Comparison of ENCODE assay signal across 9 mouse cellular contexts in genomic region chr1:176800728-176801365, GRCm38 (mm10). TPM values are rescaled to one million over a fixed set of nuclear protein-coding genes. Genes with fewer than 3 reads are reported as not detected.
DNase-seq lines count a peak whose midpoint lies in the region; ATAC-seq and TF ChIP-seq lines count a peak whose summit lies in the region.
"Had no signal": no experiment of that assay in that cellular context is flagged by ENCODE, and none has a peak within 500 bp of the region (broad histone marks: within the 10 kb centered on the region; RNA-seq: fewer than 3 reads in every experiment).

No protein-coding gene starts in this region.

- H3K4me2 ChIP-seq in midbrain, embryonic 13.5 days (replicated peaks) = no peak overlapping the region
- H3K4me2 ChIP-seq: heart, embryonic 13.5 days had no signal

- no peak for TF ChIP-seq CTCF in brain, embryonic 14.5 days (IDR thresholded peaks at IDR 0.05; ENCODE audit: borderline replicate concordance, extremely low read depth, insufficient read depth, insufficient read length)
- no peak for TF ChIP-seq CTCF in thymus, adult 2 months (IDR thresholded peaks at IDR 0.05; ENCODE audit: borderline replicate concordance, control insufficient read depth, extremely low read depth, insufficient read depth, low read length, poor library complexity)

- H3K27me3 ChIP-seq in midbrain, embryonic 13.5 days = no peaks in the 10 kb centered on the region
- H3K27me3 ChIP-seq in thymus, adult 2 months (ENCODE audit: control insufficient read depth, insufficient read depth, low read length) = no peaks in the 10 kb centered on the region
- H3K27me3 ChIP-seq: heart, embryonic 13.5 days had no signal

- TF ChIP-seq POLR2A in brain, embryonic 14.5 days (IDR thresholded peaks at IDR 0.05; ENCODE audit: borderline replicate concordance, extremely low read depth, insufficient read depth, insufficient read length, poor library complexity, severe bottlenecking) = no peak
- TF ChIP-seq POLR2A in thymus, adult 2 months (IDR thresholded peaks at IDR 0.05; ENCODE audit: control insufficient read depth, extremely low read depth, insufficient read depth, low read length, poor library complexity) = no peak

- peaks cover 47% of the 10 kb centered on the region for H3K4me1 ChIP-seq in midbrain, embryonic 13.5 days (replicated peaks)
- peaks cover 4% of the 10 kb centered on the region for H3K4me1 ChIP-seq in thymus, adult 2 months (replicated peaks; ENCODE audit: control insufficient read depth, insufficient read depth, low read length)

- 0 out of 2 replicates have a peak, but pooled peaks cover 4% of the 10 kb centered on the region for H3K36me3 ChIP-seq in midbrain, embryonic 13.5 days
- H3K36me3 ChIP-seq in thymus, adult 2 months (ENCODE audit: control insufficient read depth, insufficient read depth, low read length) = no peaks in the 10 kb centered on the region

- 20% methylated on average over 2 of the region's 2 CpGs for WGBS in midbrain, embryonic 13.5 days
- 1% methylated on average over 2 of the region's 2 CpGs for WGBS in thymus, adult 2 months

- H3K9me3 ChIP-seq in midbrain, embryonic 13.5 days = no peaks in the 10 kb centered on the region
- H3K9me3 ChIP-seq: heart, embryonic 13.5 days had no signal

- H3K4me3 ChIP-seq in midbrain, embryonic 13.5 days (replicated peaks) = no peak overlapping the region
- no peak overlapping the region for H3K4me3 ChIP-seq in thymus, adult 2 months (ENCODE audit: control insufficient read depth, insufficient read depth, low read length)
- H3K4me3 ChIP-seq: heart, embryonic 13.5 days had no signal

- no peak overlapping the region for H3K9ac ChIP-seq in midbrain, embryonic 13.5 days (replicated peaks)
- H3K9ac ChIP-seq: heart, embryonic 13.5 days had no signal

- DNase-seq in spleen, adult 18-20 months = peak; percentile 52 to 58
- no peak for DNase-seq in spleen, adult 12 weeks (ENCODE audit: low spot score)
- peak; percentile 93 for DNase-seq in brain, embryonic 14.5 days (ENCODE audit: low read depth)
- DNase-seq in kidney, postnatal 36 days = peak; percentile 60 to 69
- DNase-seq in thymus, adult 2 months = peak; percentile 74
- DNase-seq in yolk sac, embryonic 10.5 days (ENCODE audit: low spot score) = no peak

- no peak overlapping the region for H3K27ac ChIP-seq in midbrain, embryonic 13.5 days
- H3K27ac ChIP-seq in thymus, adult 2 months (ENCODE audit: control insufficient read depth, insufficient read depth, low read length) = peak overlapping the region; percentile 41; the same call in 1 of the 2 replicates
- H3K27ac ChIP-seq: heart, embryonic 13.5 days had no signal

- peak; percentile 78 for ATAC-seq in granulocyte monocyte progenitor cell, adult 5-6 weeks (replicated peaks; ENCODE audit: poor library complexity, severe bottlenecking)
- ATAC-seq in midbrain, embryonic 13.5 days = peak; percentile 66; the same call in 1 of the 2 replicates

RNA-seq across cellular contexts. Expression of gene Cep170, which starts 13.0 kb away (rescaled TPM):
- polyA plus RNA-seq in brain, embryonic 14.5 days (2012; rRNA removed) = 178 and 198 TPM in 2 replicates
- total RNA-seq in granulocyte monocyte progenitor cell, adult 5-6 weeks (2014; fragmentation: Nextera tagmentation) = 39.6 and 41.9 TPM in 2 replicates
- total RNA-seq in granulocyte monocyte progenitor cell, adult 5-6 weeks (2017) = 33.1 and 40.9 TPM in 2 replicates
- 124 and 140 TPM in 2 replicates for polyA plus RNA-seq in midbrain, embryonic 13.5 days (2015; fragmentation: Nextera tagmentation; extraction: Ambion mirVana)
- polyA plus RNA-seq in thymus, adult 2 months (2012; rRNA removed) = 18.6 and 22.9 TPM in 2 replicates

RNA-seq across cellular contexts. Expression of gene Sdccag8, which starts 13.6 kb away (rescaled TPM):
- 11.2 and 11.4 TPM in 2 replicates for polyA plus RNA-seq in brain, embryonic 14.5 days (2012; rRNA removed)
- 10.5 and 15.8 TPM in 2 replicates for total RNA-seq in granulocyte monocyte progenitor cell, adult 5-6 weeks (2014; fragmentation: Nextera tagmentation)
- 20.6 and 23.4 TPM in 2 replicates for total RNA-seq in granulocyte monocyte progenitor cell, adult 5-6 weeks (2017)
- 24.2 and 28.5 TPM in 2 replicates for polyA plus RNA-seq in midbrain, embryonic 13.5 days (2015; fragmentation: Nextera tagmentation; extraction: Ambion mirVana)
- polyA plus RNA-seq in thymus, adult 2 months (2012; rRNA removed) = 5.1 and 6.2 TPM in 2 replicates

Comparison
In these comparisons a context has a peak if more than half of its experiments do, and no peak if none do; other contexts are left out.
1. DNase-seq: peak in spleen, adult 18-20 months (2 of 2), brain, embryonic 14.5 days (single experiment), kidney, postnatal 36 days (2 of 2) and thymus, adult 2 months (single experiment); none in spleen, adult 12 weeks (single experiment) and yolk sac, embryonic 10.5 days (single experiment).